Mouse (Mus musculus): ENCODE measurements around the gene Ear6.
"Not testable (repeated sequence)": the region's sequence is repeated elsewhere in the genome, so short reads cannot be mapped to it uniquely, and the experiment has no call there.

The Ear6 gene

DNA sequence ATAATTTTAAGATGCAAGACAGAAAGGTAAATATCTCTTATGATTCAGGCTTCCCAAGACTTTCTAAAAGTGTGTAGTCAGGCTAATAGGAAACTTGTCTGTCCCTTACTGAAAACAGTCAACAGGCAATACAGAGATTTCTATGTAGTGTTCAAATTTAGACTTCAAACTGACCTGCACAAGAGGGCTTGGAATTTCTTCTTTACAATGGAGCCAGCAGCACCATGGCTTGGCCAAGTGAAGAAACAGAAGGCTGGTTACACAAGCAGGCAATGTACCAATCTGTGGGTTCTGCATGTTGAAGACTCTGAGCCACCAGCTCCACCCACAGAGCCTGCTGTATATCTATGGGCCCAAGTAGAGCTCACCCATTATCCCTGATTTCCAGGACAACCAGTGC, at the start of gene Ear6:
Ear6 (plus strand) TSS at position 301 of the 400 bp plus-strand sequence.
- in situ Hi-C loops (cut with MboI; ENCODE audit: low pct_unique_long_range_greater_than_20kb in 1 of 2, low sequenced_read_pairs in 2 of 2, unreplicated experiment in 1 of 2), result no loop called here

DNA sequence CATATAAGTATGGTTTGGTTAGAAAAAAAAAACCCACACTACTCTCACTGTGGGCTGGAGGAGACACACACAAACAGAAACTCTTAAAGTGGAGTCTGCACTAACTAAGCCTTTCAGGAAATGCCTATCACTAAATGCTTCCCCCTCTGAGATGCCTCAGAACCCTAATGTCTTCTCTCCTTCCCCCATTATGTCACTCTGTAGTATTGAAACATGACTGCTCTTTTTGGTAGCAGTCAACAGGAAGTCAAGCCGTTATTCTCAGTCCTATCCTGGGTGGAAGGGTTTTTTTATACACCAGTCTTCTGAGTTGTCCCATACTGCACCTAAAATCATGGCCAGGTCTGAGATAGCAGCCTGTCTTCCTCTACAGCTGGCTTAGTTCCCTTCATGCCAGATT, 26.9 kb upstream of the Ear6 start:
- in situ Hi-C loops (cut with MboI; ENCODE audit: low pct_unique_long_range_greater_than_20kb in 1 of 2, low sequenced_read_pairs in 2 of 2, unreplicated experiment in 1 of 2), result no loop called here

DNA sequence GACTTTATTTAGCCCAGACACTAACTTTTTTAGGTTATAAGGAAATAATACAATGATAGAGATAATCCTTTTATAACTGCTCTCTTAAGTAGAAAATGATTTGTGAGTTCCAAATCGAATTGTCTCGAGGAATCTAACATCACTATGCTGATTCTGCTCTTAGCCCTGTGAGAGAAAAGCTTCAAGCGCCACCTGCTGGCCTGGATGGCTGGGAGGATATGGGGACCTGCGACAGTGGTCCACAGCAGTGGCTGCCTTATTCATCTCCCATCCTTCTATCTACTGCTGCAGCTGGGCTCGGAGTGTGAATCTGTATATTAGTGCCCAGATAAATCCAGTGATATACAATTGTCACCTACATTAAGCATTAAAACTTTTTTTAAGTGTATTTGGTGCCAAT, 25.7 kb upstream of the Ear6 start:
- in situ Hi-C loops (cut with MboI; ENCODE audit: low pct_unique_long_range_greater_than_20kb in 1 of 2, low sequenced_read_pairs in 2 of 2, unreplicated experiment in 1 of 2), result not testable (repeated sequence)

DNA sequence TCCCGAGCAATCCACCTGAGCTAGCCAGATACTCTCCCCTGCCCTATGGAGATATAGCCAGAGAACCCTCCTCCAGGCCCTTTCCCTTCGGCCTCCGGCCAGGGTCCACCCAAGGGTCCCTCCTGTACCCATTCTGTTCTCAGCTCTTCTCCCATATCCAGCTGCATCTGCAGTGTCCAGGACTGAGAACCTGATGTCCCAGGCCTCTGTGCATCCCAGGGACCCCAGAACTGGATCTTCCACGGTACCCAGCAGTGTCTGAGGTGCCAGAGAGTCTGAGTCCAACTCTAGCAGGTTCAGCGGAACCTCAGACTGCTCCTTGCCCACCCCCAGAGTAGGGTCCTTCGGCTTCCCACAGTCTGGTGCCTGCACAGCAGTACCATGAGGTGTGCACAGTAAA, 24.3 kb upstream of the Ear6 start:
- in situ Hi-C loops (cut with MboI; ENCODE audit: low pct_unique_long_range_greater_than_20kb in 1 of 2, low sequenced_read_pairs in 2 of 2, unreplicated experiment in 1 of 2), result no loop called here

DNA sequence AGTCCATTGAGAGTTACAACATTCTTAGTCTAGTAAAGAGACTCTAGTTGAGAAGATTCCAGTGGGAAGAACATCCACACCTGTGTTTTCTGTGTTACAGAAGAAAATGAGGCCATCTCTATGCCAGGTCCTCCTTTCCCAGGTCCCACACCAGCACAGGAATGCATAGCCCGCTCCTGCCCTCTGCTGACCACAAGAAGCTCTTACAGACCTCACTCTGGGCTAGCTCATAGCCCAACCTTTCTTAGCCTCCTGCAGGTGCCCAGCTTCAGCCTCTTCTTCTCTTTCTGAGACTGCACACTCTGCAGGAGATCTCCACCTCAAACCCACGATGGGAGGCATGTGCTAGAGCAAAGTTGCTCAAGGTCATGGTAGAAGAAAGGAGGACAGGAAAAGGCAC, 15.0 kb upstream of the Ear6 start:
- in situ Hi-C loops (cut with MboI; ENCODE audit: low pct_unique_long_range_greater_than_20kb in 1 of 2, low sequenced_read_pairs in 2 of 2, unreplicated experiment in 1 of 2), result not testable (repeated sequence)

GRCm38 (mm10) chr14:51842250-51842649, 11.2 kb upstream of the Ear6 start:
- in situ Hi-C loops (cut with MboI; ENCODE audit: low pct_unique_long_range_greater_than_20kb in 1 of 2, low sequenced_read_pairs in 2 of 2, unreplicated experiment in 1 of 2), result loop anchor here in 1 of 2 experiments (5.0 kb wide), 1 partner anchor 590 kb away; no protein-coding TSS in a partner anchor

GRCm38 (mm10) chr14:51842781-51843180, 10.7 kb upstream of the Ear6 start:
- in situ Hi-C loops (cut with MboI; ENCODE audit: low pct_unique_long_range_greater_than_20kb in 1 of 2, low sequenced_read_pairs in 2 of 2, unreplicated experiment in 1 of 2), result loop anchor here in 1 of 2 experiments (5.0 kb wide), 1 partner anchor 590 kb away; no protein-coding TSS in a partner anchor

DNA sequence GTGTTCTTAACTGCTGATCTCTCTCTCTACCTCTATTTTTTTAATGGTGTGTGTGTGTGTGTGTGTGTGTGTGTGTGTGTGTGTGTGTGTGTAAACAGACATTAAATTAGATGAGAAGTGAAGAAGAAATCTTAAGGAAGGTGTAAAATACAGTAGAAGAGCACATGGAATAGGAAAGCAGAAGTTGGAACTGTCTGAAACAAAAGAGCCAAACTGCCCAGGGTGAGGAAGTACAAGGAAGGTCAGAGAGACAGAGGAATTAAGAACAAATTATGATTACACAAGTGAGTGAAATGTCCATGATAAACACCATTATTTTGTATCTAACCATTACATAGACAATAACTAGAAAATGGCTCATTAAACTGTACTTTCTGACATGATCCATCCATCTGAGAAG, 9.6 kb upstream of the Ear6 start:
- in situ Hi-C loops (cut with MboI; ENCODE audit: low pct_unique_long_range_greater_than_20kb in 1 of 2, low sequenced_read_pairs in 2 of 2, unreplicated experiment in 1 of 2), result loop anchor here in 1 of 2 experiments (5.0 kb wide), 1 partner anchor 592 kb away; no protein-coding TSS in a partner anchor

DNA sequence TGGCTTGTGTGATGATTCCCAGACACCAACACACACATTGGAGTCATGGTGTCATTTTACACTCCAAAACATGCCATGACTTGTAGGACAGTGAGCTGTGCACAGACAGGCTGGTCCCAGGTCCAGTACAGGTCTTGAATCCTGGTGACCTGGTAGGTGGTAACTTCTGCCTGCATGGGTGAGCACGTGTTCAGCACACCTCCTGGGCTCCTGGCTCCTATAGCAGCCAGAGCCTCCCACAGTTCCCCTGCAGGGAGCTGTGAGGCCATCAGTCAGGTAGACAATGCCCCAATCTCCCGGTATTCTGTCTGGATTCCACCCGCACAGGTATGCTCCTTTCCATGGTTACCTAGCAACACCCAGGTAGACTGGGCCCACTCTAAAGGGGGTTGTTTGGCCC, 6.9 kb upstream of the Ear6 start:
- in situ Hi-C loops (cut with MboI; ENCODE audit: low pct_unique_long_range_greater_than_20kb in 1 of 2, low sequenced_read_pairs in 2 of 2, unreplicated experiment in 1 of 2), result no loop called here

DNA sequence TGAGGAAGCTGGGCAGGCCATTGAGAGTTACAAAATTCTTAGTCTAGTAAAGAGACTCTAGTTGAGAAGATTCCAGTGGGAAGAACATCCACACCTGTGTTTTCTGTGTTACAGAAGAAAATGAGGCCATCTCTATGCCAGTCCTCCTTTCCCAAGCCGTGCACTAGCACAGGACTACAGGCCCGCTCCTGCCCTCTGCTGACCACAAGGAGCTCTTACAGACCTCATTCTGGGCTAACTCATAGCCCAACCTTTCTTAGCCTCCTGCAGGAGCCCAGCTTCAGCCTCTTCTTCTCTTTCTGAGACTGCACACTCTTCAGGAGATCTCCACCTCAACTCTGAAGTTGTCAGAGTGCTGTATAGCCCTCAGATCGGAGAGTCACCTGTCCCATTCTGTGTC, 2.5 kb upstream of the Ear6 start:
- in situ Hi-C loops (cut with MboI; ENCODE audit: low pct_unique_long_range_greater_than_20kb in 1 of 2, low sequenced_read_pairs in 2 of 2, unreplicated experiment in 1 of 2), result not testable (repeated sequence)

- in situ Hi-C loops (cut with MboI; ENCODE audit: low pct_unique_long_range_greater_than_20kb in 1 of 2, low sequenced_read_pairs in 2 of 2, unreplicated experiment in 1 of 2), result loop anchor here in 1 of 2 experiments (5.0 kb wide), 1 partner anchor 68 kb away; no protein-coding TSS in a partner anchor
These were observed 1.8 kb downstream of the Ear6 start for GRCm38 (mm10) chr14:51855280-51855679.

DNA sequence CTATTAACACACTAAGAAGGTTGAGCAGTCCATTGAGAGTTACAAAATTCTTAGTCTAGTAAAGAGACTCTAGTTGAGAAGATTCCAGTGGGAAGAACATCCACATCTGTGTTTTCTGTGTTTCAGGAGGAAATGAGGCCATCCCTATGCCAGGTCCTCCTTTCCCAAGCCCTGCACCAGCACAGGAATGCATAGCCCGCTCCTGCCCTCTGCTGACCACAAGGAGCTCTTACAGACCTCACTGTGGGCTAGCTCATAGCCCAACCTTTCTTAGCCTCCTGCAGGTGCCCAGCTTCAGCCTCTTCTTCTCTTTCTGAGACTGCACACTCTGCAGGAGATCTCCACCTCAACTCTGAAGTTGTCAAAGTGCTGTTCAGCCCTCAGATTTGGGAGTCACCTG, 10.1 kb downstream of the Ear6 start:
- in situ Hi-C loops (cut with MboI; ENCODE audit: low pct_unique_long_range_greater_than_20kb in 1 of 2, low sequenced_read_pairs in 2 of 2, unreplicated experiment in 1 of 2), result not testable (repeated sequence)

DNA sequence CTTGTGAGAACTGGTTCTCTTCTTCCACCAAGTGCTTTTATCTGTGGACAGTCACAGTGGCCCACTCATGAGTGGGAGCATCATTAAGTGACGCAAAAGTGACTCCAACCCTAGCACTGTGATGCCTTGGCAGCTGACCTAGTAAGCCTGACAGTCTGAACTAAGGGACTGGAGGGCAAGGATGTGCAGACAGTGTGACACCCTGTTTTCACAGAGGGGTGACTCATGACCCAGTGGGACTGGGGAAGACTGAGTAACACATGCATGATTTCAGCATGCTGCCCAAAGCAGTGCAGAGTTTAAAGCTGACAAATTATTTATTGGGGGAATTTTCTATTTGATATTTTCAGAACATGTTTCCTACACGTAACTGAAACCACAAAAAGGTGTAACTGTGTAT, 17.3 kb downstream of the Ear6 start:
- in situ Hi-C loops (cut with MboI; ENCODE audit: low pct_unique_long_range_greater_than_20kb in 1 of 2, low sequenced_read_pairs in 2 of 2, unreplicated experiment in 1 of 2), result no loop called here

- in situ Hi-C loops (cut with MboI; ENCODE audit: low pct_unique_long_range_greater_than_20kb in 1 of 2, low sequenced_read_pairs in 2 of 2, unreplicated experiment in 1 of 2), result no loop called here
These were observed 18.2 kb downstream of the Ear6 start for GRCm38 (mm10) chr14:51871741-51872140.

- in situ Hi-C loops (cut with MboI; ENCODE audit: low pct_unique_long_range_greater_than_20kb in 1 of 2, low sequenced_read_pairs in 2 of 2, unreplicated experiment in 1 of 2), result no loop called here
These were observed 24.0 kb downstream of the Ear6 start for GRCm38 (mm10) chr14:51877517-51877916.

GRCm38 (mm10) chr14:51883527-51884030, 30.1 kb downstream of the Ear6 start:
- in situ Hi-C loops (cut with MboI; ENCODE audit: low pct_unique_long_range_greater_than_20kb in 1 of 2, low sequenced_read_pairs in 2 of 2, unreplicated experiment in 1 of 2), result no loop called here

GRCm38 (mm10) chr14:51884031-51884544, 30.6 kb downstream of the Ear6 start:
- in situ Hi-C loops (cut with MboI; ENCODE audit: low pct_unique_long_range_greater_than_20kb in 1 of 2, low sequenced_read_pairs in 2 of 2, unreplicated experiment in 1 of 2), result no loop called here

DNA sequence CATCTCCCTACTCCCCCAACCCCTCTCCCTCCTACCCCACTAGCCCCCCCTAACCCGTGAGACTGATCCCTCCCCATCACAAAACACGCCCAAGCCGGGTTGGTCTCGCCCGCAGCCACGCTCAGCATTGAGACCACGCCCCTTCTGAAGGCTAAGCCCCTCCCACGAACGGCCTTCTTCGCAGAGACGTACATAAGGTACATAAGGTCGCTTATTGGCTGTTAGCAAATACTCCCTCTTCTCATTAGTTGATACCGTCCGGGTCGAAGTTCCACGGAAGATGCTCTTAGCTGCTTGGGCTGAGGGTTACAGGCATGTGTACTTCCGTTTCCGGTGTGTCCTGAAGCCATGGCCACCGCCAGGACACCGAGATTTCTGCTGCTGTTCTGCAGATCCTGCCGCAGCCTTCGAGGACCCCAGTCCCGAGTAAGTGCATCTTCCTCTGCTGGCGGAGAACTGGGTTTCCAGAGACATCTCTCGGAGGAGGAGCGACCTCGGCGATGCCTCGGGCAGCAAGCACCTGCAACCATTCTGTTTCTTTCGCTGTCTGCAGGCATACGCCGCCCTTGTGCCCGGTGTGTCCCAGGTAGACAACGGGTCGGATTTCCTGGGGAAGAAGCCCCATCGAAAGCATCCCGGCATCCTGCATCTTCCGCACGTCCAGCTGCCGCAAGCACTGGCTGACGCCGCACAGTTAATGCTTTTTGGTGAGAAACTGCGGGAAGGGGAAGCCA, 31.3 kb downstream of the Ear6 start, which contains the start of gene Mettl17:
Mettl17 (plus strand) TSS at position 245 of the 734 bp plus-strand sequence.
- in situ Hi-C loops (cut with MboI; ENCODE audit: low pct_unique_long_range_greater_than_20kb in 1 of 2, low sequenced_read_pairs in 2 of 2, unreplicated experiment in 1 of 2), result no loop called here

GRCm38 (mm10) chr14:51886051-51886450, 32.6 kb downstream of the Ear6 start:
- in situ Hi-C loops (cut with MboI; ENCODE audit: low pct_unique_long_range_greater_than_20kb in 1 of 2, low sequenced_read_pairs in 2 of 2, unreplicated experiment in 1 of 2), result no loop called here

- in situ Hi-C loops (cut with MboI; ENCODE audit: low pct_unique_long_range_greater_than_20kb in 1 of 2, low sequenced_read_pairs in 2 of 2, unreplicated experiment in 1 of 2), result no loop called here
These were observed 36.3 kb downstream of the Ear6 start for GRCm38 (mm10) chr14:51889833-51890232.

All from mouse embryonic stem cell (cell line).